Mouse (Mus musculus) heart, embryonic 12.5 days (tissue): ENCODE data around the gene Ercc2. TPM values are rescaled to one million over a fixed set of nuclear protein-coding genes. Genes with fewer than 3 reads are reported as not detected.

Experiments
- ATAC-seq: fragments of 200-750 bp; cut with Nextera tagmentation; 2 replicates; pipeline ENCODE4 v1.8.0; 2017; ENCODE audit warnings: moderate TSS enrichment, moderate library complexity; ENCODE audit not compliant: insufficient number of reproducible peaks, low FRiP score
- H3K27ac ChIP-seq: fragments of 300-500 bp; sonication (generic); 2 replicates; pipeline ENCODE4 v1.5.1; 2016; ENCODE audit warnings: mild to moderate bottlenecking, moderate library complexity; ENCODE audit not compliant: poor library complexity, severe bottlenecking
- H3K27me3 ChIP-seq: fragments of 300-500 bp; sonication (generic); replicated peaks from 2 replicates; pipeline ENCODE4 v1.6.1; 2016; ENCODE audit warnings: mild to moderate bottlenecking, moderate library complexity
- H3K36me3 ChIP-seq: fragments of 300-500 bp; sonication (generic); 2 replicates; pipeline ENCODE4 v1.6.1; 2016; ENCODE audit warnings: mild to moderate bottlenecking, moderate library complexity
- H3K4me1 ChIP-seq: fragments of 300-500 bp; sonication (generic); replicated peaks from 2 replicates; pipeline ENCODE4 v1.6.1; 2016; ENCODE audit warnings: mild to moderate bottlenecking
- H3K4me2 ChIP-seq: fragments of 300-500 bp; sonication (generic); 2 replicates; pipeline ENCODE4 v1.6.1; 2016; ENCODE audit warnings: mild to moderate bottlenecking, moderate library complexity
- H3K4me3 ChIP-seq: fragments of 300-500 bp; sonication (generic); 2 replicates; pipeline ENCODE4 v1.5.1; 2016; ENCODE audit warnings: mild to moderate bottlenecking
- H3K9ac ChIP-seq: fragments of 300-500 bp; sonication (generic); 2 replicates; pipeline ENCODE4 v1.6.1; 2016; ENCODE audit warnings: mild to moderate bottlenecking, moderate library complexity
- H3K9me3 ChIP-seq: fragments of 300-500 bp; sonication (generic); replicated peaks from 2 replicates; pipeline ENCODE4 v1.6.1; 2016; ENCODE audit warnings: mild to moderate bottlenecking, moderate library complexity
- WGBS: fragments of 180-500 bp; shearing (Covaris S2); methylation state at CpG from one replicate; pipeline ENCODE4 v1.1.7; 2016; 5-methylcytosine and 5-hydroxymethylcytosine counted together
- polyA plus RNA-seq: library from polyadenylated mRNA; unstranded; fragments of >200 nt; fragmentation: Nextera tagmentation; extraction: Ambion mirVana; gene quantifications from 2 replicates; pipeline ENCODE4 v1.2.1, GENCODE M21; 2016

Ercc2 gene
- polyA plus RNA-seq, 1 experiment from 2014 or later, result 17.5 TPM

GRCm38 (mm10) chr7:19426888-19427287 lies 45.1 kb downstream of the Ercc2 start:
- whole genome bisulfite sequencing, result 84% methylated on average over 6 of the region's 6 CpGs
- Histone ChIP-seq H3K9me3 (no peaks in the 10 kb centered on the region), H3K36me3 (peaks cover 73% of the 10 kb centered on the region), H3K27me3 (no peaks in the 10 kb centered on the region), H3K4me2 (no peak overlapping the region), H3K4me1 (no peaks in the 10 kb centered on the region), H3K9ac (no peak overlapping the region), H3K27ac (no peak overlapping the region), H3K4me3 (no peak overlapping the region)
- no peak for ATAC-seq

GRCm38 (mm10) chr7:19427999-19428650 lies 46.3 kb downstream of the Ercc2 start:
- no peak for ATAC-seq
- no peak overlapping the region for H3K4me2 ChIP-seq
- H3K36me3 ChIP-seq, result peaks cover 85% of the 10 kb centered on the region
- no peak overlapping the region for H3K4me3 ChIP-seq
- 76% methylated on average over 15 of the region's 15 CpGs for WGBS
- no peaks in the 10 kb centered on the region for H3K27me3 ChIP-seq
- H3K27ac ChIP-seq, result no peak overlapping the region
- peaks cover 9% of the 10 kb centered on the region for H3K9me3 ChIP-seq
- H3K9ac ChIP-seq, result no peak overlapping the region
- H3K4me1 ChIP-seq, result no peaks in the 10 kb centered on the region

DNA sequence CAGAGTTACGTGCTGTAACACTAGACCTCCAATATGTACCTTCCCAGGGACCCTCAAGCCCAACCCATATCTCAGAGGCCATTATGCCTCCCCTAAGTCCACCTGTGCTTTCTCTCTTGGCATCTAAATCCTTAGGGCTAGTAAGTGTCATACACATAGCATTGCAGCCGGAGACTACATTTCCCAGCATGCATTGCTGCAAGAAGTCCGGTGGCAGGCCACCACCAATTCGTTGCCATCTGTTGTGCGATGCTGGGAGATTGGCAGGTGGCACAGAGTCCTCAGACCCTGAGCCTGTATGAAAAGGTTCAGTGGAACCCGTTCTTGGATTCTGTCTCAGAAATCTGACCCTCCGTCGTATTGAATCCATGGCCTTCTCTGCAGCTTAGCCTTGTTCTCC lies 47.9 kb downstream of the Ercc2 start:
- no peak overlapping the region for H3K27ac ChIP-seq

DNA sequence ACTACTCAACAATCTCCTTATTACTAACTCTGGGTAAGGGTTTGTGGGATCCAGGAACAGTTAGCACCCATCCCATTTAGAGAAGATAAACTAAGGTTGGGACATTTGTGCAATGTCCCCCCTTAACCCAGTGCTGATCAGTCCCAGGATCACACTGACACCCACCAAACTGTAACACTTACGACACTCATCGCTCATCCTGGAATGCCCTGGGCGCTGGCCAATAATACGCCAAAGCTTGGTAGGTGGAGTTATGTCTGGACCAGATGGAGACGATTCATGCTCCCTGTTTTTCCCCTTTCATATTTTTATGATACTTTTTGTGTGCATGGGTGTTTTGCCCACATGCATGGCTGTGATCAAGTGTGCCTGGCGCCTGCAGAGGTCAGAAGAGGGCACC lies 48.6 kb downstream of the Ercc2 start:
- H3K27me3 ChIP-seq, result no peaks in the 10 kb centered on the region
- peaks cover 97% of the 10 kb centered on the region for H3K36me3 ChIP-seq
- no peak for ATAC-seq
- no peak overlapping the region for H3K4me3 ChIP-seq
- peaks cover 13% of the 10 kb centered on the region for H3K9me3 ChIP-seq
- 88% methylated on average over 6 of the region's 6 CpGs for WGBS
- no peak overlapping the region for H3K4me2 ChIP-seq
- H3K9ac ChIP-seq, result no peak overlapping the region
- H3K27ac ChIP-seq, result no peak overlapping the region
- no peaks in the 10 kb centered on the region for H3K4me1 ChIP-seq

More for the DNA sequence above, 47.9 kb downstream of the Ercc2 start:
- no peak overlapping the region for H3K9ac ChIP-seq
- H3K4me1 ChIP-seq, result no peaks in the 10 kb centered on the region
- no peak for ATAC-seq
- H3K4me3 ChIP-seq, result no peak overlapping the region
- no peak overlapping the region for H3K4me2 ChIP-seq
- peaks cover 13% of the 10 kb centered on the region for H3K9me3 ChIP-seq
- H3K36me3 ChIP-seq, result peaks cover 97% of the 10 kb centered on the region
- no peaks in the 10 kb centered on the region for H3K27me3 ChIP-seq
- WGBS, result 75% methylated on average over 8 of the region's 8 CpGs

GRCm38 (mm10) chr7:19432475-19432874 lies 50.7 kb downstream of the Ercc2 start:
- Histone ChIP-seq H3K4me3 (no peak overlapping the region), H3K9me3 (peaks cover 13% of the 10 kb centered on the region), H3K27me3 (no peaks in the 10 kb centered on the region), H3K4me2 (no peak overlapping the region), H3K36me3 (peaks cover 97% of the 10 kb centered on the region), H3K4me1 (no peaks in the 10 kb centered on the region), H3K27ac (no peak overlapping the region), H3K9ac (no peak overlapping the region)
- ATAC-seq, result no peak
- WGBS, result 93% methylated on average over 2 of the region's 2 CpGs

GRCm38 (mm10) chr7:19436276-19436675 lies 54.5 kb downstream of the Ercc2 start:
- Histone ChIP-seq H3K4me1 (no peaks in the 10 kb centered on the region), H3K27ac (no peak overlapping the region), H3K36me3 (peaks cover 97% of the 10 kb centered on the region), H3K9ac (no peak overlapping the region), H3K4me3 (no peak overlapping the region), H3K9me3 (peaks cover 13% of the 10 kb centered on the region), H3K27me3 (no peaks in the 10 kb centered on the region), H3K4me2 (no peak overlapping the region)
- 94% methylated on average over 2 of the region's 2 CpGs for WGBS
- no peak for ATAC-seq

DNA sequence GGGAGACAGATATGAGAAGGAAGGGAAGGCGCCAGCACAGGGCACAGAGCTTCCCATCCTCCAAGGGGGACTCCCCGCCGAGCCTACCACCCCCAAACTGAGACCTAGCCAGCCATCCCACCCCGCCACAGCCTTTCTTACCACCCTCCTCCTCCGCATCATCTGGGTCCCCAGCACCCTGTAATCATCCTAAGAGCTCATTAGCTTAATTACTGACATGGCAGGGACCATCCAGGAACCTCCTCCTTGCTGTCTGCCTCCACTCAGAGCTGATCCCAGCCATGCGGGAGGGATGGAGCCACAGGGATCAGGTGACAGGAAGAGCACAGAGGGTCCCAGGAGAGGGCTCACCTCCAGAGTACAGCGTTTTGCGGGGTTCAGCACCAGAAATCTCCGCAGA lies 55.2 kb downstream of the Ercc2 start:
- no peak overlapping the region for H3K27ac ChIP-seq
- no peak for ATAC-seq
- no peaks in the 10 kb centered on the region for H3K4me1 ChIP-seq
- H3K4me3 ChIP-seq, result no peak overlapping the region
- WGBS, result 85% methylated on average over 9 of the region's 9 CpGs
- H3K4me2 ChIP-seq, result no peak overlapping the region
- H3K9me3 ChIP-seq, result peaks cover 13% of the 10 kb centered on the region
- H3K36me3 ChIP-seq, result peaks cover 97% of the 10 kb centered on the region
- H3K27me3 ChIP-seq, result no peaks in the 10 kb centered on the region
- no peak overlapping the region for H3K9ac ChIP-seq

DNA sequence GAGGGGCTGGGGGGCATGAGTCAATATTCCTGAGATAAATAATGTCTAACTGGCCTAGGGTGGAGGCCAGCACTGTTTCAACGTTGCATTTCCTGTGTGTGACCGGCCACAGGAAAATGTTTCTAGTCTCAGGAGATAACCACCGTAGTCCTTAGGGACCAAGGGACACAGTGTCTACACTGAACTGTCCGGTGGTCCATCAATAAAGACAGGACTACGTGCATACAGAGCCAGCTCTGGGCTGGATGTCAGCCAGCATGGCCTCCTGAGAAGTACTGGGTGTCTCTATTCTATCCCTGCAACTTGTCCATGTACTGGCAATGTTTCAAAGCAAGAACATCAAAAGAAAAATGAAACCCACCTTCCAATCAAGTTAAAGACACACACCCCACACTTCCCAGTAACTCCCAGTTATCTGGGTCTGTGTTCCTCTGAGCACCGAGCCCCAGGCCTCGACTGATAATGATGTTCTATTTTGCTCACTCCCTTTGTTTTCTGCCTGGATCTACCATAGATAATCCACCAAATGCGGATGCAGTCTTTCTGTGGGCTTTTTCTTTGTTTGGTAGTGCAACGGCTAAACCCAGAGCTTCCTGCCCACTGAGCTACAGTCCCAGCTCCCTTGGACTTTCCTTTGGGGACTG lies 59.8 kb downstream of the Ercc2 start:
- H3K36me3 ChIP-seq, result peaks cover 90% of the 10 kb centered on the region
- H3K9ac ChIP-seq, result no peak overlapping the region
- H3K4me3 ChIP-seq, result no peak overlapping the region
- H3K9me3 ChIP-seq, result no peaks in the 10 kb centered on the region
- H3K4me2 ChIP-seq, result no peak overlapping the region
- no peaks in the 10 kb centered on the region for H3K27me3 ChIP-seq
- H3K4me1 ChIP-seq, result 0 out of 2 replicates have a peak, but pooled peaks cover 9% of the 10 kb centered on the region
- ATAC-seq, result peak; percentile 63
- H3K27ac ChIP-seq, result peak overlapping the region; percentile 39
- WGBS, result 55% methylated on average over 9 of the region's 9 CpGs

- Histone ChIP-seq H3K4me1 (0 out of 2 replicates have a peak, but pooled peaks cover 9% of the 10 kb centered on the region), H3K27me3 (no peaks in the 10 kb centered on the region), H3K36me3 (peaks cover 91% of the 10 kb centered on the region), H3K9ac (no peak overlapping the region), H3K9me3 (no peaks in the 10 kb centered on the region), H3K27ac (no peak overlapping the region), H3K4me3 (no peak overlapping the region), H3K4me2 (no peak overlapping the region)
- 36% methylated on average over 3 of the region's 3 CpGs for WGBS
- ATAC-seq, result no peak
These were observed 61.5 kb downstream of the Ercc2 start for GRCm38 (mm10) chr7:19443344-19443743.

DNA sequence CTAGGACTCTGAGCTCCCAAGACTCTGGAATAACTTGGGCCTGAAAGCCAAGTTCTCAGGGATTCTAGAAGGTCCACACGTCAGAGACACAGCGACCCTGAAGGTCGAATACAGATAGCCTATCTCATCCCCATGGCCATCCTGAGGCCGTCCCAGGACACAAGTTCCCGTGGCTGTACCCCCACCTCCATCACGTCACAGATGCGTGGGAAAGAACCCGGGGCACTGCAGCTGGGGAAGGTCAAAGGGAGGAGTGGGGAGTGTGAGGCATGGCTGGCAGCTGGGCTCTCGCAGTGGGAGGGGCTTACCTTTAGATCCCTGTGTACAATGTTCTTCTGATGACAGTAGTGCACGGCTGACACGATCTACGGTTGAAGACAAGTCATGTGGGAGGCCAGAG lies 63.0 kb downstream of the Ercc2 start:
- no peak overlapping the region for H3K4me3 ChIP-seq
- 71% methylated on average over 12 of the region's 12 CpGs for WGBS
- H3K27me3 ChIP-seq, result no peaks in the 10 kb centered on the region
- H3K9ac ChIP-seq, result no peak overlapping the region; the same call in 1 of the 2 replicates
- 0 out of 2 replicates have a peak, but pooled peaks cover 9% of the 10 kb centered on the region for H3K4me1 ChIP-seq
- H3K9me3 ChIP-seq, result no peaks in the 10 kb centered on the region
- no peak overlapping the region for H3K27ac ChIP-seq
- no peak for ATAC-seq
- H3K4me2 ChIP-seq, result no peak overlapping the region
- H3K36me3 ChIP-seq, result peaks cover 90% of the 10 kb centered on the region
